Mouse (Mus musculus) telencephalon, adult 2 months (tissue): ENCODE measurements around the gene Ssbp2.
A peak's percentile ranks its signal among the peaks of the same experiment; 100 is the strongest.

ENCODE experiments used
- DNase-seq: peaks from one replicate; pipeline ENCODE4 v3.0.0-alpha.2; 2011; ENCODE audit warnings: low read depth, low spot score

Gene Ssbp2

GRCm38 (mm10) chr13:91459896-91460620 is at the start of gene Ssbp2:
Gene Ssbp2 (plus strand): TSS chr13:91460283.
- DNase-seq = no peak

- DNase-seq = peak; percentile 32
Observed at GRCm38 (mm10) chr13:91413752-91414503, 46.2 kb upstream of the Ssbp2 start.

GRCm38 (mm10) chr13:91415896-91416295 is 44.2 kb upstream of the Ssbp2 start:
- DNase-seq = no peak

GRCm38 (mm10) chr13:91416698-91417097 is 43.4 kb upstream of the Ssbp2 start:
- no peak for DNase-seq

GRCm38 (mm10) chr13:91421387-91421949 is 38.6 kb upstream of the Ssbp2 start:
- DNase-seq = peak; percentile 46

GRCm38 (mm10) chr13:91430867-91431266 is 29.2 kb upstream of the Ssbp2 start:
- DNase-seq = no peak

GRCm38 (mm10) chr13:91431392-91432355 is 28.4 kb upstream of the Ssbp2 start:
- peak; percentile 39 for DNase-seq

- peak; percentile 55 for DNase-seq
Observed at GRCm38 (mm10) chr13:91433021-91433420, 27.1 kb upstream of the Ssbp2 start.

- DNase-seq = no peak
Observed at GRCm38 (mm10) chr13:91437931-91438330, 22.2 kb upstream of the Ssbp2 start.

- no peak for DNase-seq
Observed at GRCm38 (mm10) chr13:91441476-91441875, 18.6 kb upstream of the Ssbp2 start.

GRCm38 (mm10) chr13:91446728-91447127 is 13.4 kb upstream of the Ssbp2 start:
- DNase-seq = no peak

- DNase-seq = no peak
Observed at GRCm38 (mm10) chr13:91448936-91449335, 11.1 kb upstream of the Ssbp2 start.

- no peak for DNase-seq
Observed at GRCm38 (mm10) chr13:91451405-91452166, 8.5 kb upstream of the Ssbp2 start.

- no peak for DNase-seq
Observed at GRCm38 (mm10) chr13:91452269-91452668, 7.8 kb upstream of the Ssbp2 start.

GRCm38 (mm10) chr13:91453236-91453635 is 6.8 kb upstream of the Ssbp2 start:
- no peak for DNase-seq

- DNase-seq = no peak
Observed at GRCm38 (mm10) chr13:91456041-91456440, 4.0 kb upstream of the Ssbp2 start.

- no peak for DNase-seq
Observed at GRCm38 (mm10) chr13:91456735-91457134, 3.3 kb upstream of the Ssbp2 start.

GRCm38 (mm10) chr13:91457974-91458373 is 2.1 kb upstream of the Ssbp2 start:
- no peak for DNase-seq

- DNase-seq = no peak
Observed at GRCm38 (mm10) chr13:91459489-91459888, 594 bp upstream of the Ssbp2 start.

GRCm38 (mm10) chr13:91460621-91461284 is 670 bp downstream of the Ssbp2 start:
- peak; percentile 95 for DNase-seq
